Mouse (Mus musculus): Measurements from ENCODE around the gene Cacna1h. TPM values are rescaled to one million over a fixed set of nuclear protein-coding genes. Genes with fewer than 3 reads are reported as not detected.

The Cacna1h gene
- 100 to 1,000 TPM; 101 to 115 TPM for total RNA-seq (2021)
- long read RNA-seq, full-length matches to known transcripts = 15 of 52 reads
- long read RNA-seq, partial matches to known transcripts = 32 of 52 reads
- long read RNA-seq, other reads (novel, unspliced or antisense) = 5 of 52 reads

DNA sequence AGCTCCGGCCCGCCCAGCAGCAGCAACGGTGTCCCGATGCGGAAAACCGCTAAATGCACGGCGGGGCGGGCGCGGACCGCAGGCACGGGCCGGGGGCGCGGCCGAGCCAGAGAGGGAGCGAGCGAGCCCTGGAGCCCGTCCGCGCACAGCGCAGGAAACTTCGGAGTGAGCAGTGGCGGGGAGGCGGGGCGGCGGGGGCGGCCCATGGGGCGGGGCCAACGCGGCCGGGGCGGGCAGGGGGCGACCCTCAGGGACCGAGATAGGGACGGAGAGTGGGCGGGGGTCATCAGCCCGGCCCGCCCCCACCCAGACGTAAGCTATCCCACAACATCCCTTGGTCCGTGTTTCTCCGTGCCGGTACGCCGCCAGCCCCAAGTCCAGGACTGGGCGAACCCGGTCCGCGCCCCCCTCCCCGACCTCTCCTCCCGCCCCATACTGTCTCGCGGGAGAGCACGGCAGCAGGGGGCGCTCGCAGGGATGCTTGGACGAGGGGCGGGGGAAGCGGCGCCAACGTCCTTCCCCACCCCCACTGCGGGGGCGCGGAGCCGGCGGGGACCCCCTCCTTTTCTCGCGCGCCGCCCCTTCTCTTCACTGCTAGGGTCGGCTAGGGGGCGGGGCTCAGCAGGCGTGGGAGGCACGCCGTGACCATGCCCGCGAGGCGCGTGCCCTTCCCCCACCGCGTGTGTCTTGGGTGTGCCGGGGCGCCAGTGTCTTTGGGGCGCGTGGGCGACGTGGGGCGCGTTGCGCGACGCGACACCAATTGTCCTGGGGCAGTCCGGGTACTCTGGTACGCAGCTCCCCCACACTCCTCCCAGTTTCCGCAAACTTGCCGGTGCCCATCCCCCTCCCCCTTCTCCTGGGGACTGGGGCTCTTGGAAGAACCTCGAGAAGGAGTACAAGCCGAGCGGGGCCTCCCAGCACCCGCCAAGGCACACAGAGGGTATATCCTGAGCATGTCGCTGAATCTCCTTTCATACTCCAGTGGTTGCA lies at the start of gene Cacna1h:
Gene Cacna1h (minus strand): TSS at position 167 of the 990 bp plus-strand sequence.
- peak; percentile 65 to 81 for DNase-seq (ENCODE audit: low spot score in 2 of 2)

- DNase-seq (ENCODE audit: low spot score in 2 of 2) = no peak
These were observed 48.5 kb upstream of the Cacna1h start for GRCm38 (mm10) chr17:25482092-25482491.

DNA sequence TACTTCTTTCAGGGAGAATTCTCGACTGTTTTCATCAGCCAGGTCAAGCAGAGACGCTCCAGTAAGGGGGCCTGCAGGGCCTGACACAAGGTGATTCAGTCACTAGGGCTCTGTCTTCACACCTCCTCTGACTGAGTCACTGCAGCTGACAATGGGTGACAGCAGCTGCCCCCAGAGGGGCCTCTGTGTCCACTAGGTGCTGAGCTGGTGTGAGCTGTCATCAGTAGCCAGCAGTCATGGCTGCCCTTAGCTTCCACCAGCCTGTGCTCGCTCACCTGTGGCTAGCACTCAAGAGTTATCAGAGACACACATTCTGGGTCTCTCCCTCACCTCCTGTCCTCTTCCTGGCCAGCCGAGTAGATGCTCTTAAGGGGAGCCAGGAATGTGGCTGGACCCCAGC lies 47.2 kb upstream of the Cacna1h start:
- no peak for DNase-seq (ENCODE audit: low spot score in 2 of 2)

DNA sequence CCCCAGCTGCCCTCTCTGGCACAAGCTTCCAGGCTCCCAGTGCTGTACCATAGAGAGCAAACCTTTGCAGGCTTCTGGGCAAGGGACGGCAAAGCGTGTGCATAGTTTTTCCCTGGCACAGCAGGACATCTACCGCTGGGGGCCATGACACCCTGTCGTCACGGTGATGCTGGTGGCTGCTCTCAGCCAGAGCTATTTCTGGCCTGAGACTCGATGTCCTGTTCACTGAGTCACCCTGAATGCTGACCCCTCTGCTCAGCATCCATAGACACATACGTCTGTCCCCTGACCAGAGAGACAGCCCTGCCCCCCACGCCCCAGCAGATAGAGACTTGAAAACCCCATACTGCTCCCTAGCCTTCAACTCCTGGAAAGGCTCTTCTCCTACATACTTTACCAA lies 46.6 kb upstream of the Cacna1h start:
- DNase-seq (ENCODE audit: low spot score in 2 of 2) = no peak

GRCm38 (mm10) chr17:25475946-25476744 lies 42.6 kb upstream of the Cacna1h start:
- DNase-seq (ENCODE audit: low spot score in 2 of 2) = peak; percentile 48 to 82

- DNase-seq (ENCODE audit: low spot score in 2 of 2) = peak; percentile 44 to 76
These were observed 40.9 kb upstream of the Cacna1h start for GRCm38 (mm10) chr17:25474330-25475077.

DNA sequence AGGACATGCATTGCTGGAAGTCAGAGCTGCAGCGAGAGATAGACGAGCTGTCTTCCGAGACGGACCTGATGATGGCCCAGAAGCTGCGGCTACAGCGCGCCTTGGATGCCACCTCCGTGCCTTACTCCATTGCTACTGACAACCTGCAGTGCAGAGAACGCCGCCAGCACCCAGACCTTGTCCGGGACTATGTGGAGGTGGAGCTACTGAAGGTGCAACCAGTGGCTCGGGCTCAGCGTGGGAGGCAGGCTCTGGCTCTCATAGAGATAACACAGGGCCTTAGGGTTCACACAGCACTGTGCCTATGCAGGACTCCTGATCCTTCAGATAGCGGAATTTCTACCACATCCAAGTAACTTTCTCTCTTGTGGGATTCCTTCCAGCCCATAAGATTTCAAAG lies 38.5 kb upstream of the Cacna1h start:
- DNase-seq (ENCODE audit: low spot score in 2 of 2) = no peak

- DNase-seq (ENCODE audit: low spot score in 2 of 2) = peak in 1 of 2 experiments; percentile 57
These were observed 37.8 kb upstream of the Cacna1h start for GRCm38 (mm10) chr17:25471418-25471817.

DNA sequence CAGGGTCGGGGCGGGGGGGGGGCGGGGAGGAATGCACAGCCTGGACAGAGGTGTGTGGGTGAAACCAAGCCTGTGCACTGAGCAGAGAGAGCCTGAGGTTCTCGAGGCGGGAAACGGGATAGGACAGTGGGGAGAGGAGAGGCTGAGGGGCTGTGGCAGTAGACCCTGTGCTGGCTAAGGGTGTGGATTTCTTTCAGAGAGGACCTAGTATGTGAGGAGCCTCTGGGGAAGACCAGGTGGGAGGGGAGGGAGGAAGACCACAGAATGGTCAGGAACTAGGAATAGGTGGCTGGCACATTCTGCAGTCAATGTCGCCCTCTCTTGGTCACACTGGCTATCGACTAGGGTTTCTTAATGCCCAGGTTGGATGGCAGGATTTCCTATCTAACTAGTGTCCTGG lies 36.2 kb upstream of the Cacna1h start:
- peak; percentile 47 to 87 for DNase-seq (ENCODE audit: low spot score in 2 of 2)

GRCm38 (mm10) chr17:25468301-25468700 lies 34.7 kb upstream of the Cacna1h start:
- no peak for DNase-seq (ENCODE audit: low spot score in 2 of 2)

DNA sequence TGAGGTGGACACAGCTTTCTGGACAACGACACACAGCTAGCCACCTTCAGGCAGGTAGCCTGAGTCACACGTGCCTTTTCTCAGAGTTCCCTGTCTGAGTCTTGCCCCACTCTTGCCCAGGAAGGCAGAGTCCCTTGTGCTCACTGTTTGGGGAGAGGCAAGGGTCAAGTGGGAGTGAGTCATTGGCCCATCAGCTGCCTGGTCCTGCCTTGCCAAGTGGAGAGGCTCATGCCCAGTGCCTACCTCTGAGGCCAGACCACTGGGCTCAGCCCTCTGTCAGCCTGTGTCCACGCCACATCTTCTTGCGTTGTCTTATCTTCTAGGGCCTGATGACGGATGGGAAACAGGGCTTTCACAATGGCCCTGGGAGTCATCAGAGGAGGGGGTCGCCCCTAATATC lies 34.2 kb upstream of the Cacna1h start:
- no peak for DNase-seq (ENCODE audit: low spot score in 2 of 2)

DNA sequence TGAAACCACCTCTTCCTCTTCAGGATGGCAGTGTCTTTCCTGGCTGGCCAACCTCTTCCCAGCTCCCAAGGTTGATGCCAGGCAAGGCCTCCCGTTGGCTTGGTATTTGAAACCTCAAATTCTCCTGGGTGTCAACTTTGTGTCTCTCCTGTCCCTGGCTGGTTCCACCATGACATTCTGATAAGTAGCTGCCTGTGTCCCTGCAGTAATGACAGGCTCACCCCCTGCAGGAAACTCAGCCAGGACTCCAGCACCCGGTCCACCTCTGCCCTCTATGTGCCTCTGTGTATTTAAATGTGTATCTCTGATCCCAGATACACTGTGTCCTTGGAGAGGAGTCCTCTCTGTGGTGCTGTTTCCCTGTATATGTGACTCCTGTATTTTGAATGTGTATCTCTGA lies 32.7 kb upstream of the Cacna1h start:
- no peak for DNase-seq (ENCODE audit: low spot score in 2 of 2)

GRCm38 (mm10) chr17:25464091-25464490 lies 30.5 kb upstream of the Cacna1h start:
- DNase-seq (ENCODE audit: low spot score in 2 of 2) = no peak

DNA sequence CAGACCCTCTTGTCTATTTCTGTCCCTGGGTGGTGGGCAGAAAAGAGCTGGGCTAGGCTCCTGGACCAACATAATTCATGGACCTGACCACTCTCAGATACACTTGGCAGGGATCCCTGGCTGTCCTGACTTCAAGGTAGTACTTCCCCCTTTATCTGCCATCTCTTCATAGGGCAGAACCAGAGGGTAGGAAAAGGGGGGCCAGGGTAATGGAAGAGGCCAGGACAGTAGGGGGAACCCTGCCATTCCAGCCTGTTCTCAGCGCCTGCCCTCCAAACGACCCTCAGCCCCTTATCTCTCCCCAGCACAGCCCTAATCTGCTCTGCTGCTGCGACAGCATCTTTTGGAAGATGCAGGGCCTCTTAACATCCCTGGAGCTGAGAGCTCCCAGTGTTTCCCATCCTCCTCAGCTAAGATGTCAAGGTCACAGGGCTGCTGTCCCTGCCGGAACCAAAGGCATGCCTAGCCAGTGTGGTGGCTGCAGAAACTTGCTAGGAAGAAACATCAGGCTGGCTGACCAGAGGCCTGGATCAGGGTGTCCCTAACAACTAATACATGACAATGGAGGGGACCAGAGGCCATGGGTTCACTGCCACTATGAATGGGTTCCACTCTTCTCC lies 29.9 kb upstream of the Cacna1h start:
- no peak for DNase-seq (ENCODE audit: low spot score in 2 of 2)

- DNase-seq (ENCODE audit: low spot score in 2 of 2) = no peak
These were observed 28.8 kb upstream of the Cacna1h start for GRCm38 (mm10) chr17:25462236-25462875.

DNA sequence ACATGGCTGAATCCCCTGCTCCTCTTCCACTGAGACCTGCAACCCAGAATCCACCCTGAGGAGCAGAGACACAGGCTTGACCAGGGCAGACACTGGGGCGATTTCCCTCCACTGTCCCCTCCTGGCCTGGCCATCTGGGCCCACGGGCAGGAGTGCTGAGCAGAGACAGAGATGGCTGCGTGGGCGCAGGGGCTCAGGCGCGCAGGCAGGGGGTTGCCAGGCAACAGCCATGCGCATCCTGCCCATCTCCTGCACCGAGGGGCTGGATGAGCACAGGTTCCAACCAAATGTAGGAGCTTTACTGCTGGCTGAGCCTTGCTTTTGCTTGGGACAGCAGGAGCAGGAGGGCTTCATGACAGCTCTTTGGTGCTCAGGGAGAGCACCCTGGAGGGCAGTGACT lies 23.0 kb upstream of the Cacna1h start:
- DNase-seq (ENCODE audit: low spot score in 2 of 2) = peak; percentile 75 to 85

- DNase-seq (ENCODE audit: low spot score in 2 of 2) = peak; percentile 56 to 83
These were observed 20.7 kb upstream of the Cacna1h start, which contains the start of gene Tekt4 for GRCm38 (mm10) chr17:25454272-25454671. TSS of gene Tekt4 (plus strand) at chr17:25454615.

- no peak for DNase-seq (ENCODE audit: low spot score in 2 of 2)
These were observed 18.8 kb upstream of the Cacna1h start for GRCm38 (mm10) chr17:25452246-25452965.

DNA sequence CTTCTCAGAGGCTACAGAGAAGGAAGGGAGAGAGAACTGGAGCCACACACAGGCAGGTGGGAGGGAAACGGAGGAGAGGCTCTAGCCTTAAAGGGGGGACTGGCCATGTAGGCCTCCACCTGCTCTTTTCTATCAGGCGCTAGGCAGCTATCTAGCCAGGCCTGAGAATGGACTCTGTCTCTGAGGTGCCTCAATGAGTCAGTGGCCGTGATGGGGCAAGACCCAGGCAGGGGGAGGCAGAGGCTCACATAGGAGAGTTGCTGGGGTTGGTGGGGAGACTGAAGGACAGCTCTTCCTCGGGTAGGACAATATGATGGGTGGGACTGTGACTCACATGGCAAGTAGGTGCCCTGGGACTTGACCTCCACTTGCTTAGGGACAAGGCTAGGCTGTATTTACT lies 16.7 kb upstream of the Cacna1h start:
- DNase-seq (ENCODE audit: low spot score in 2 of 2) = no peak
